Mouse (Mus musculus) layer of hippocampus, adult 11-12 months (tissue): ENCODE results near the gene Eif5a2.
"Not testable (repeated sequence)": the region's sequence is repeated elsewhere in the genome, so short reads cannot be mapped to it uniquely, and the experiment has no call there.

Experiments used
- DNase-seq: peaks from one replicate; pipeline ENCODE4 v3.0.0; 2022; ENCODE audit warnings: low spot score

The Eif5a2 gene

DNA sequence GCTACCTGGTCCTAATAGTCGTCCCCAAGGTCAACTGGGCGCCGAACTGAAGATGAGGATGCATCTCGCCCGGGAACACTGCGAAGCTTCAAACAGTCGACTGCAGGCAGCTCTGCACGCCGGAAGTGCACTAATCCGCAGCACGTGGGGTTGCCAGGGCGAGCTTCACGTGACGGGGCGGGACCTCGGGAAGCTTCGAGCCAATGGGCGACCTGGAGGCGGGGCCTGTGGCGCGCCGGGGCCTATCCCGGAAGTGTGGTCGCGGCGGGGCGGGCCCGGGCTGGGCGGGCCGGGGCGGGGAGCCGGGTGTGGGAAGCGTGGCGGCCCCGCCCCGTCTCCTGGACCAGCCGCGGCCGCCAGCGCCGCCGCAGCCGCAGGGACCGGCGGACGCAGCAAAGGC, at the start of gene Eif5a2:
TSS of gene Eif5a2 (plus strand) at position 283 of the 400 bp plus-strand sequence.
- peak; percentile 94 for DNase-seq

DNA sequence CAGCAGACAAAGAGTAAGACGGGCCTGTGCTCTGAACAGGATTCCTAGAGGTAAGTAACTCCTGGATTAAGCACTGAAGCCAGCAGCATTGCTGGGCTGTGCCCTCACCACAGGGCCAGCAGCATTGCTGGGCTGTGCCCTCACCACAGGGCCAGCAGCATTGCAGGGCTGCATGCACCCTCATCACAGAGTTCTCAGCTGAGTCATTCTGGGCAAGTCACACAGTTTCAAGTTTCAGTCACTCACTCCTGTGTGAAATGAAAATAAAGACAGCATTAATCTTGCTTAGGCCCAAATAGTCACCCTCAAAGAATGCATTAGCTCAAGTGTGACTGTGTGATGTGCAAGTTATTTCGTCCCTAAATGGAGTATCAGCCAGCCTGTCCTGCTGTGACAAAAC, 46.4 kb upstream of the Eif5a2 start:
- DNase-seq: no peak

DNA sequence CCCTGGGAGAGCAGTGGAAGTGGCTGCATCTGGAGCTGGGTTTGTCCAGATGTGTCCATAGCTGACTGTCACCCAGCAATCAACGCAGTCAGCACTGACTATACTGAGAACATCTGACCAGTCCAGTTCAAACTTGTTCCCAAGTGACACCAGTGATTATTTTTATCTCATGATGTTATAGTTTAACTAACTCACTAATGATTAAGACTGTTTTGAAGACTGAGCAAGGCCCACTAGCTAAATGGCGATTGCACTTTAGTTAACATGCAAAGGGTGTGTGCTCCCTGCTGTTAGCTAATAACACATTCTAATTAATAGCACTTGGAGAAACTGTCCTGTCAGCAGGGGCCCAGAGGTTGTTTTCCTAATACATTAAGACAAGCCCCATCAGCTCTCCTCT, 44.1 kb upstream of the Eif5a2 start:
- no peak for DNase-seq

DNA sequence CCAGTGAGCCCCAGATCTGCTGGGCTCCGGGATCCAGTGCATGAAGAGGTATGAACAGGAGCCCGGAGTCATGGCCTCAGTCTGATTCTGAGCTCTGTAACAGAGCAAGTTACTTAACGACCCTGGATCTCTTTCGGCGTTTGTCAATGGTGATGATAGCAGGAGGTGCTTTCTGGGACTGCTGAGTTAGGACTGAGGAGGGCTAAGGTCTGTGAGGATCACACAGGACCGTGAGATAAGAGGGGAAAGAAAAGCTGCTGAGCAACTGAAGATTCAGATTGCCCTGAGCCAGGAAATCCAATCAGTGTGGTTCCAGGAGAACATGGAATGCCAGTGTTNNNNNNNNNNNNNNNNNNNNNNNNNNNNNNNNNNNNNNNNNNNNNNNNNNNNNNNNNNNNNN, 40.7 kb upstream of the Eif5a2 start:
- no peak for DNase-seq

DNA sequence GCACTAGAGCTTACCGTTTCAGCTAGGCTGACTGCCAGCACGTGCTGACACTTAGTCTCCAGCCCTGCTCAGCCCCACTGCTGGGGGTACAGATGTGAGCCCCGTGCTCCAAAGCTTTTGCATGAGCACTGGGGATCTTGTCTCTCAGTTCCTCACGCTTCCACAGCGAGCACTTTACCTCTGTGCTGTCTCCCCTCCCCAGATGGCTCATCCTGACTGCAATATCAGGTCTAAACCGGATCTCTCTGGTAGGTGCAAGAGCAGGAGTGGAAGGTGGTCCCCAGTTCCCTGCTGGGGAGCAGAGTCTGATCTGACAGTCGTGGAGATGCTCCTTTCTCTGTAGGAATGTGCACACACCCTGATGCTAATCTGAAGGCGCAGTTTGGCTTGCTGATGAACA, 37.8 kb upstream of the Eif5a2 start:
- DNase-seq: no peak

DNA sequence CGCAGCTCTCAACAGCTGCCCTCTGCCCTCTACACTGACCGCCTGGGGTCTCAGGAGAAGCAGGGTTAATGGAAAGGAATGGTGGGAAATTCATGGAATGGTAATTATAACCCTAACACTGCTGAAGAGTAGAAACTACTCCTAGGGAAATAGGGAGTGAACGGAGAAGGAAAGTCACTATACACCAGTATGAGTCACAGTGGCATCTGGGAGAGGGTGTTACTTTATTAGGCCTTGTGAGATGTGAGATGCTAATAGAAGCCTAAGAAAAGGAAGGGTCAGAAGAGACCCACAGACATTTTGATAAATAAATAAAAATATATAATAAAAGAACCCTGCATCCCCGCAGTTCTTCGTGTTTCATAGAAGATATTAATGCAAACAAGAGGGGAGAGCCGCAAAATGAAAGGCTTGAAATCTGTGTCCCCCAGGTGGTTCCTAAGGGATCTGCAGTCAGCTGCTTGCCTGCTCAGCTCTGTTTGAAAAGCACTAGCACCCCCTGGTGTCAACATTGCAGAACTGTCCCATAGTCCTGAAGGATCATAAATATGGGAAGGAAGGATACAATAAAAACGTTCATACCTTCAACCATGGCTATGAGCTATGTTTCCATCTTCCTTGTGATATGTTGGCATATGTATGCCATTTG, 35.1 kb upstream of the Eif5a2 start:
- peak; percentile 79 for DNase-seq

DNA sequence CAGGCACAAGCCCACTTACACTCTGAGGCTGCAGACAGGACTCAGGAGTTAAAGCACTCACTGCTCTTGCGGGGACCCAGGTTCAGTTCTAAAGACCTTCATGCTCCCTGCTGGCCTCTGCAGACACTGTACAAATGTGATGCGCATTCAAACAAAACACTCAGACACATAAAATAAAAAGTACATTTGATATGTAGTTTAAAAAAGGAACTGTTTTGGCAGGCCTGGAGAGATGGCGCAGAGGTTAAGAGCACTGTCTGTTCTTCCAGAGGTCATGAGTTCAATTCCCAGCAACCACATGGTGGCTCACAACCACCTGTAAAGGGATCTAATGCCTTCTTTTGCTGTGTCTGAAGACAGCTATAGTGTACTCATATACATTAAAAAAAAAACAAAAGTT, 32.9 kb upstream of the Eif5a2 start:
- DNase-seq: no peak

DNA sequence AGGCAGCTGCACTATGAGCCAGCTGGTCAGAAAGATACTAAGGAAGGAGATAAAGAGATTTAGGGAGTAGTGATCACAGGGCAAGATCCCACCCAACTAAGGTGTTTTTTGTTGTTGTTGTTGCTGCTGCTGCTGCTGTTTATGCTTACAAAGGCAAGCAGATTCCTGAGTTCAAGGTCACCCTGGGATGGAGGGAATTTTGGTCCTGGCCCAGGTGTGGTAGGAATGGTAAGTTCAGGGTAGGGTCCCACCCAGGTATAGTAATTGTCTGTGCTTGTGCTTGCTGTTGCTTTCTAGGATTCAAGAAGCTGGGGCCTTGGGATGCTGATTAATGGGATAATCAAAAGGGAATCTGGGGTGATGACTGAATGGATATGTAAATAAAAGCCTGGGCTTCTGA, 32.1 kb upstream of the Eif5a2 start:
- DNase-seq: no peak

DNA sequence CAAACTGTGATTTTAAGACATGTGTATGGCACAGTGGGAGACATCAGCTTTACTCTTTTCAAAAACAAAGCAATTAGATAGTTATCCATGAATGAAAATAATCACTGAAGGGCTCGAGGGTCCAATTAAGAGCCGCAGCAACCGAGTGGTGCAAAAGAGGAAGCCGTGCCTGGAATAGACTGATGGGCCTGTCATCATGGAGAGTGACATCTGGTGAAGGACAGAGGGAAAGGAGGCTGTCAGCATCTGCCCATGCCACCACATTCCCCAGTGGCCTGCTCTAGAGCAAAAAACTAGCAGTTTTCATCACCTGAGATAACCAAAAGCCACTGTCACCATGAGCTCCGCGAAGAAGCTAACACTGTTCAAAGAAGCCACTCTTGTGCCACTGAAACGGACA, 25.6 kb upstream of the Eif5a2 start:
- no peak for DNase-seq

DNA sequence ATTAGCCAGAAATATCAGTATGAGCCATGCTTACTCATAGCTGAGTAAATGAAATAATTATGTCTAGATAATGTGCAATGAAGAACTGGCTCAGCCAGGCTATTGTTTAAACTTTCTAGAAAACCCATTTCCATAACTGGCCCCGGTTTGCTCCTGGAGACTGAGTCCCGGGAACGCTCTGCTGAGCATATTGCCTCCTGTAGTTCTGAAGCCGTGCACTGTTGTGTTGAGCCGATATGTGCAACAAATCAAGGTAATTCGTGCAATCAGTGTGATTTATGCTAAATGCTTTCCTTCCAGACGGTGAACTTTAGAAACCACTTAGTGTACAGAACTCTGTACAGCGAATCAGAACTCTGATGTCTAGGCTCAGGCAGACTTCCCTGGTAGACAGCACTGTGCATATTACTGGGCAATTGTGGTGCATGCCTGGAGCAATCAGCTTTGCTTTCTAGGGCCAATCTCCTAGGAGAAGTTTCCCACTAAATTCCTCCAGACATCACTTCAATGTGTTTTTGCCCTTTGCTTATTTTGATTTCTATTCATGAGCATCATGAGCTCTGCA, 19.8 kb upstream of the Eif5a2 start:
- DNase-seq: no peak

DNA sequence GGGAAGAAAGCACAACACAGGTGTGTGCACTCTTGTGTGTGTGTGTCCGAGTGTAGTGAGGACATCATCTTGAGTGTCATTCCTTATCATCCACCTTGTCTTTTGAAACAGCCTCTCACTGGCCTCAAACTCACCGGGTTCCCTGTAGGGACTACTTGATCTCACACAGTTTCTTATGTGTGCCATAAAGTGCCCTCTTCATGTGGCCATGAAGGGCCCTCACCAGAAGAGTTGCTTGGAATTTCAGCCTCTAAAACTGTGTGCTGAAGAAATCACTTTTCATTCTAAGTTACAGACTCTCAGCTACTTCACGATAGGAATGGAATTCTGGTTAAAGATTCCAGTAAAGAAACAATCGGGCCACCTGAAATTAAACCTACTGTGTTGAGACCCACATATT, 14.1 kb upstream of the Eif5a2 start:
- no peak for DNase-seq

DNA sequence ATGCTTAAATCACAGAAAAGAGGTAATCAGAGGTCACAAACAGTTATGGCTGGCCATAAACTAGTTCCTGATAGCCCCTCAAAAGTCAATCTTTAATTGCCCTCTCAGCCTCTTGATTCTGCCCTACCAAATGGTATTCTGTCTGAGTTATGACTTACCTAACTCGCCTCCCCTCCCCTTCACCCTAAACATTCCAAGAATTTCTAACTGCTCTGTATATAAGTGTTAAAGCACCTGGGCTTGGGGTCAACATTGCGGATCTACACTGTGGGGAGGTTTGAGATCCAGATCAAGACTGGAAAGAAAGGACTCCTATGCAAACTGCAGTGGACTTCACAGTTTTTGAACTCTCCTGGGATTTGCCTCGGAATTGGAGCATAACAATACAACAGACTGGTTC, 12.9 kb upstream of the Eif5a2 start:
- no peak for DNase-seq

DNA sequence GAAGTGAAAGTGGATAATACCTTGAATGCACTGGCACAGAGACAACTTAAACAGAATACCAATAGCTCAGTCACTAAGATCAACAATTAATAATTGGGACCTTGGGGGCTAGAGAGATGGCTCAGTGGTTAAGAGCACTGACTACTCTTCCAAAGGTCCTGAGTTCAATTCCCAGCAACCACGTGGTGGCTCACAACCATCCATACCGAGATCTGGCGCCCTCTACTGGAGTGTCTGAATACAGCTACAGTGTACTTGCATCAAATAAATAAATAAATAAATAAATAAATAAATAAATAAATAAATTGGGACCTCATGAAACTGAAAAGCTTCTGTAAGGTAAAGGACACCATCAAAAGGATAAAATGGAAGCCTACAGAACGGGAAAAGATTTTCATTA, 8.2 kb upstream of the Eif5a2 start:
- DNase-seq: not testable (repeated sequence)

DNA sequence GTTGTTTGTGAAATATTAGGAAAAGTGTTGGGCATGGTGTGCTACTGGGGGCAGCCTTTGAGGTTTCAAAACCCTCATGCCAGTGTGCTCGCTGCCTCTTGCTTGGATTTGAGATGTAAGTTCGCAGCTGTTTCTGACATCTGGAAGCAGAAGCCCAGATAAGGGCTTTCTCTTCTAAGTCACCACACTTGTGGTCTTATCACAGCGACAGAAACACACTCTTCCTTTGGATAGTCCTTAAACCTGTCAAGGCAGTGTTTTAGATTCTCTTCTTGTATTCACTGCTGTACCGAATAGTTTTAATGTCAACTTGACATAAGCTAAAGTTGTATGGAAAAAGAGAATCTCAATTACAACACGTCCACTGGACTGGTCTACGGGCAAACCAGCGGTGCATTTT, 5.7 kb upstream of the Eif5a2 start:
- no peak for DNase-seq

DNA sequence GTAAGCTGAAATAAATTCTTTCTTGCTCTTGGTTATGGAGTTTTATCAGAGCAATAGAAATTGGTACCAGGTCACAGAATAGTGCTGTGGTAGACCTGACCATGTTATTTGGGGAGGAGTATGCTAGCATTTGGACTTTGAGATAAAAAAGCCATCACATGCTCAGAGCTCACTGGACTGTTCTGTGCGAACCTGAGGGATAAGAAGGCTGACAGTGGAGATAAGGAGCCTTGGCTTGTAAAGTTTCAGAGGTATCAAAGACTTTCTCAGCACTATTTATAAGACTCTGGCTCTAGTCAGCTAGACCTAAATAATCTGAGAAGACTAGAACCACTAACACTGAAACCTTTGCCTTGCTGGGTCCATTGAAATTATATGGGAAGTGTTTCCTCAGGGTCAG, 5.1 kb upstream of the Eif5a2 start:
- DNase-seq: no peak

DNA sequence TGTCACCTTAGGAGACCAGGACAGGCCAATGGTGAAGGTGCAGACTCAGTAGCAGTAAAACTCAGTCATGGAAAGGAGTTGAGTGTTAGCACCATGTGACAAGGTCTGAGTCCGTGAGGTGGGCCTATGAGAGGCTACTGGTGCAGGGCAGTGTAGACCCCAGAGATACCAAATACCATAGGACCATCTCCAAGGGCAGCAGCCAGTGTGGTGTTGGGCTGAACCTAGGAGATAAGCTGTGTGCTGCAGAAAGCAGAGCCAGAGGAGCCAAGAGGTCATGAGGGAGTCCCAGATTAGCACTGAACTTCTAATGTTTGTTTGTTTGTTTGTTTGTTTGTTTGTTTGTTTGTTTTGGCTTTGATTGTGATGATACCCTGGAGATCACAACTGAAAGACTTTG, 4.6 kb upstream of the Eif5a2 start:
- no peak for DNase-seq

DNA sequence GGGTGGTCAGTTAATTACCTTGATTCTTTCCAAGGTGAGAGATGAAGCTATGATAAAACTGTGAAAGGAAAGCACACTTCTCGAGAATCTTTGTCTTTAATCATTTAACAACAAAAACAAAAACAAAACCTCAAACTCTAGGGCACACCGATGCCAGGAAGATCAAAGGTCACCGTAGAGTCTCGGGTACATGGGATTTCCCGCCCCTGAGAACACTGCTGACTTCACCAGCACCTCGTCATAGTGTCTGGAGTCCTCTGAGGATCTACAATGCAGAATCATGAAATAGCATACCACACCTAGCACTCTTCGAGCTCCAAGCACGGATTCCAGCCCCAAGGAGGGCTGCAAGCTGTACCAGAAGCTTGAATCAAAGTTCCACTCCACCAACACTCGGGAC, 565 bp upstream of the Eif5a2 start:
- DNase-seq: no peak

DNA sequence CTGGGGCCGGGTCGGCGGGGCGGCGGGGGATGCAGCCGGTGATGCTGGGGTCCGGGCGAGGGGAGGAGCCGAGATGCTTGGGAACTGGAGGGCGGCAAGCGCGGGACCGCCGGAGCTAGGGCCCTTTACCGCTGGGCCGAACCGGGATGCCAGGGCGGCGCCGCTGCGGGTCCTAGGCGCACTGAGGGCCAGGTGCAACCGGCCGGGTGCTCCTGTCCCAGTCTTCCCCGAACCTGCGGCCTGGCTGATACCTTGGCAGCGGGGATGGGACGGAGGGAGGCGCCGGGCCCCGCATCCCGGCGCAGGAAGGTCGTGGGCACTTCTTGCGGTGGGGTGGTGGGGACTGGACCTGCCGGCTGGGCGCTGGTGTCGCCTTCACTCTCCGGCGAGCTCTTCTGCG, 346 bp downstream of the Eif5a2 start:
- DNase-seq: no peak

DNA sequence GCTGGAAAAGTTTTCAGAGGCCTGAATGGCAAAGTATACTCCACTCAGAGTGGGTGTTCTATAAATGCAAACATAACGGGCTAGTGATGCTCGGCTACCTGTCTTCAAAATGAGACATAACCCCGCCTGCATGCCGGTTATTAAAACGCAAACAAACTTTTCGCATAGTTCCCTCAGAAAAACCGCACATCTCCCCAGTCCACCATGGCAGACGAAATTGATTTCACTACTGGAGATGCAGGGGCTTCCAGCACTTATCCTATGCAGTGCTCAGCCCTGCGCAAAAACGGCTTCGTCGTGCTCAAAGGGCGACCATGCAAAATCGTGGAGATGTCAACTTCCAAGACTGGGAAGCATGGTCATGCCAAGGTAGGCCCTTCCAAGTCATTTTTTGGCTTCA, 772 bp downstream of the Eif5a2 start:
- no peak for DNase-seq

DNA sequence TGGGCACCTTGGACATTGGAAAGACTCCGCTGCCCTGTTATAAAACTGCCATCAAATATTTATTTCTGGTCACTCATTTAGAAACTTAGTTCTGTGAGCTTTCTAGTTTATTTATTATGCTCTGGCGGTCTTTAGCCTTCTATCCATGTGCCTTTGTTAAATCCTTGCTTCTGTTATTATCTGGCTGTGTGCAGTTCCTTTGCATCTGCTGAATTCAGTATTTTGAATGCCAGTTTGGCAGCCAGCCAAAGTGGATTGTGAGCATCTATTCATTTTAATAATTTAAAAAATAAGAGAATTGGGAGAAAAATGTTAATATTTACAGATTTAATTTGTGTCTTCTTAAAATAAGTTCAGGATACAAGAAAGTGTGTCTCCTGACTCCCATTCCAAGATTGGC, 3.1 kb downstream of the Eif5a2 start:
- no peak for DNase-seq

DNA sequence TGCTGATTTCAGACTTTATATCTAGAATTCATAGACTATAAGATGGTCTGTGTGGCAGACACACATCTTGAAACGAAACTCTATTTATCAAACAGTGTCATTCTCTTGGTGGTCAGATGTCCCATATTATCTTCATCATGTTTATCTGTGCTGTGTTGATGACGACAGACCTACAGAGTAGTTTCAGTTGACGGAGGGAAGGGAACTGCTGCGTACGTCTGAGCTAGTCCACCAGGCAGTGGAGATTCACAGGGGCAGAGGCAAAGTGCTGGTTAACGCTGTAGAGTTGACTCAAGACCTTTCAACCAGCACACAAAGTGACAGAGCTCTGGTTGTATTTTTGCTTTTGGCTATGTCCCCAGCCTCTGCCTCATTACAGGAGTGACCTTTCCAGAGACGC, 13.8 kb downstream of the Eif5a2 start:
- DNase-seq: no peak

DNA sequence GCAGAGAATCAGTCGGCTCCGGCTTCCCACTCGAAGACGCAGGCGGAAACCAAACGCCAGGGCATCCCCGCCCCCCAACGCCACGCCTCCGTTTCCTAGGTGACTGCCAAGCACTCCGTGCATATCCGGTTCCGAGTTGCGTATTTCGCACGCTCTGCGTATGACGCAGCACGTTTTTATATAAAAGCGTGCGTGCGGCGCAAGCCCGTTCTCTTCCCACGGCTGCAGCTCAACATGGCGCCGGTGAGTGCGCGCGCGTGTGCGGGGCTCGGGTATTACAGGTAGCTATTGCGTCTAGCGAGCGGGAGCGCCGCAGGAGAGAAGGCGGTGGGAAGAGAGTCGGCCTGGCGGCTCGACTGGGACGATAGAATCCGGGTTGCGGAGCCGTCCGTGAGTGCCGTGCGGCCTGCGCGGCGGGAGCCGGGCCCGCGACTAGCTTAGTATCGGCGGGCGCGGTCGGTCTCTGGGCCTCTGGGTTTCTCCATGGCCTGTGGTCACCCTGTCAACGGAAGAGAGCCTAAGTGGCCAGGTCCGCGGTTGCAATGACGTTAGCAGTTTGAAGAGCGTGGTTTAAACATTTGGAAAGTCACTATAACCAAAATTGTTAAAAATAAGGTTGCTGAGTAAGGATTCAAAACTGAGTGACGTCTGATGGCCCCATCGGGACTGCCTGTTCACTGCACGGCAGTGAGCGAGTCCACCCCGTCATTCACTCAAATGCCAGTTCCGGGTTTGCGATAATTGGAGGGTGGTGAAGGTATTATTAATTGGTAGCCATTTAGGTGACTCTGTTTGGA, 24.4 kb downstream of the Eif5a2 start, which contains the start of gene Rpl22l1:
TSS of gene Rpl22l1 (plus strand) at position 136 of the 797 bp plus-strand sequence.
- DNase-seq: peak; percentile 98

DNA sequence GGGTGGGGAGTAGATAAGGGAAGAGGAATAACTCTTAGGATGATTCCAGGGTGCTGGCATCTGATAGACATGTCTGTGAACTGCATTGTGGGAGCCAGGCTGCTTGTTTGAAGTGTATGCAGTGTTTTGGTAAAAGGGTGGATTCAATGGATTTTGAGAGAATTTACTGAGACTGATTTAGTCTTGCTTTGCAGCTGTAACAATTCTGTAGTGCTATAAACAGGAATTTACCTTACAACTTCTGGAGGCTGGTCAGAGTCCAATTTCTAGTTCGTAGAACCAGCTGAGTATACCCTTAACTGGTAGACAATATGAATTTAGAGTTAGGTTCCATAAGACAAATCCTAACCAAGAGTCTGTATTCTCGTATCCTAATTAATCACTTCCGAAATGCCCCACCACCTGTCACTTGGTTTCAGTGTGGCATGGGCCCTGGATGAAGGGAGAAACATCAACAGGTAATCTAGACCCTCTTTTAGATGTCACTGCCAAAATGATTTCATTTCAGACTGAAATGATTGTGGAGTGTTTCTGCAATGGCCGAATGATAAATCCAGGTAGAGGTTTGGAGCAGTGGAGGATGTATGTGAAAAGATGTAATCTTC, 27.1 kb downstream of the Eif5a2 start:
- no peak for DNase-seq
